Mouse (Mus musculus): Measurements from ENCODE around the gene Nphp3.

DNA sequence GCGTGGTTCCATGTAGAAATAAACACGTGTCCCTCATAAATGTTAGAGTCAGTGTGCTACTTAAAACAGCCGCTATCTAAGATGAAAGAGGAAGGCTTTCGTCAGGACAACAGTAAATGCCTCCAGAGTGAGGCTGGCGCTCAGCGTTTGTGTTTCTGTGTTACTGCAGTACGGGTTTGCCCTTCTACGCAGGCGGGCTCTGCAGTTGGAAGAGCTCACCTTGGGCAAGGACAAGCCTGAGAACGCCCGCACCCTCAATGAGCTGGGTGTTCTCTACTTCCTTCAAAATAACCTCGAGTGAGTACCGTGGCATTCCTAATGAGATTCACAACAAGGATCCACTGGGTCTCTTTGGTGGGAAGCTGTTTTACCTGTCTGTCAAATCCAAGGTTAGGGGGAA lies 35.9 kb downstream of the Nphp3 start:
- no peak for TF ChIP-seq CTCF (IDR thresholded peaks at IDR 0.05)
- no peak for TF ChIP-seq EP300 (IDR thresholded peaks at IDR 0.05)
